ENCODE assay signal across 12 mouse cellular contexts in the genomic region with DNA sequence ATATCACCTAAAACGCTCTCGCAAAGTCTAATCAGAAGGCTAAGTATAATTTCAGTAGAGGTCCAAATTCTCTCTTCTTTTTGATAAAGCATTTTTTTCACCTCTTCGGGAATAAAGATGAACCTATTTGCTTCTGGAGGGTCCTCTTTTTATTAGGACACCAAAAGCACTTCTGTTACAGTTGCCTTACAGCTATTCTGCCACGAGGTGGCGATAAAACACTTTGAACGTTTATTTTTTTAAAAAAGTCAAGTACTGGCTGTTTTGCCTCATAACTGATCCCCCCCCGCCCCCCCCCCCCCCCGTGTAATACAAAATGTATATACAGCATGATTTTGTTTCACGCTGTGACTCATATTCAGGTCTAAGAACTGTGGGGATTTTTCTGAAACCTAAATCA. TPM values are rescaled to one million over a fixed set of nuclear protein-coding genes. Genes with fewer than 3 reads are reported as not detected.
DNase-seq lines count a peak whose midpoint lies in the region; ATAC-seq lines count a peak whose summit lies in the region.
"Had no signal": no experiment of that assay in that cellular context is flagged by ENCODE, and none has a peak within 500 bp of the region (broad histone marks: within the 10 kb centered on the region; RNA-seq: fewer than 3 reads in every experiment).

No protein-coding gene starts in this region.

- no peak for ATAC-seq in CD4-positive, CD25-positive, alpha-beta regulatory T cell, adult 4 months
- no peak for ATAC-seq in hindbrain, embryonic 14.5 days (ENCODE audit: low FRiP score)
- no peak for ATAC-seq in hindbrain, embryonic 12.5 days (ENCODE audit: low FRiP score)

- no peaks in the 10 kb centered on the region; the same call in 1 of the 2 replicates for H3K9me3 ChIP-seq in hindbrain, embryonic 14.5 days (ENCODE audit: control insufficient read depth, low read length)
- 0 out of 2 replicates have a peak, but pooled peaks cover 2% of the 10 kb centered on the region for H3K9me3 ChIP-seq in hindbrain, embryonic 12.5 days (replicated peaks)
- H3K9me3 ChIP-seq: hindbrain, embryonic 15.5 days had no signal

- WGBS in hindbrain, embryonic 14.5 days, result 10% methylated on average over 9 of the region's 9 CpGs
- WGBS in hindbrain, embryonic 12.5 days, result 7% methylated on average over 9 of the region's 9 CpGs

- no peak overlapping the region for H3K4me2 ChIP-seq in hindbrain, embryonic 14.5 days (replicated peaks)
- H3K4me2 ChIP-seq in hindbrain, embryonic 12.5 days (replicated peaks), result no peak overlapping the region
- H3K4me2 ChIP-seq: hindbrain, embryonic 15.5 days had no signal

- DNase-seq in CD4-positive, CD25-positive, alpha-beta regulatory T cell, adult 2 months (ENCODE audit: low read depth, low spot score), result peak; percentile 56
- DNase-seq in hindbrain, embryonic 14.5 days (ENCODE audit: low spot score), result peak; percentile 75
- peak; percentile 47 for DNase-seq in testis, postnatal 10 days (ENCODE audit: low spot score)
- DNase-seq in testis, postnatal 14 days (ENCODE audit: low spot score), result no peak
- DNase-seq in splenic B cell, adult 2 months (ENCODE audit: low read depth, low spot score), result peak; percentile 64
- DNase-seq in Muller cell, postnatal 12 days (ENCODE audit: inconsistent ontology term), result no peak
- DNase-seq: adrenal gland, adult 2 months had no signal

- no peak overlapping the region for H3K4me3 ChIP-seq in hindbrain, embryonic 14.5 days (replicated peaks; ENCODE audit: low read length)
- no peak overlapping the region for H3K4me3 ChIP-seq in hindbrain, embryonic 12.5 days
- H3K4me3 ChIP-seq: erythroblast, embryonic 14.5 days; hindbrain, embryonic 15.5 days had no signal

- no peak overlapping the region for H3K9ac ChIP-seq in hindbrain, embryonic 14.5 days
- no peak overlapping the region for H3K9ac ChIP-seq in hindbrain, embryonic 12.5 days
- H3K9ac ChIP-seq: hindbrain, embryonic 15.5 days had no signal

- H3K4me1 ChIP-seq in hindbrain, embryonic 14.5 days (replicated peaks; ENCODE audit: control insufficient read depth, insufficient read depth, low read length), result no peaks in the 10 kb centered on the region
- no peaks in the 10 kb centered on the region for H3K4me1 ChIP-seq in hindbrain, embryonic 12.5 days
- H3K4me1 ChIP-seq: hindbrain, embryonic 15.5 days had no signal

- H3K27me3 ChIP-seq in hindbrain, embryonic 14.5 days (ENCODE audit: control insufficient read depth, insufficient read depth, low read length), result no peaks in the 10 kb centered on the region
- no peaks in the 10 kb centered on the region for H3K27me3 ChIP-seq in hindbrain, embryonic 12.5 days
- H3K27me3 ChIP-seq in splenic B cell, adult 2 months (ENCODE audit: control insufficient read depth, insufficient read depth, low read length, poor library complexity, severe bottlenecking), result no peaks in the 10 kb centered on the region; the same call in 1 of the 2 replicates
- H3K27me3 ChIP-seq: hindbrain, embryonic 15.5 days had no signal

- no peak overlapping the region for H3K27ac ChIP-seq in hindbrain, embryonic 14.5 days
- H3K27ac ChIP-seq in hindbrain, embryonic 12.5 days, result no peak overlapping the region
- H3K27ac ChIP-seq: hindbrain, embryonic 15.5 days had no signal

- H3K36me3 ChIP-seq in hindbrain, embryonic 14.5 days (replicated peaks; ENCODE audit: control insufficient read depth, insufficient read depth), result no peaks in the 10 kb centered on the region
- H3K36me3 ChIP-seq in hindbrain, embryonic 12.5 days, result no peaks in the 10 kb centered on the region
- H3K36me3 ChIP-seq in splenic B cell, adult 2 months (ENCODE audit: control insufficient read depth, insufficient read depth, low read length, poor library complexity, severe bottlenecking), result no peaks in the 10 kb centered on the region
- H3K36me3 ChIP-seq: hindbrain, embryonic 15.5 days had no signal

RNA-seq across cellular contexts. Expression of a gene that starts 33.6 kb away (rescaled TPM):
- not detected for polyA plus RNA-seq in CD4-positive, CD25-positive, alpha-beta regulatory T cell, adult 4 months (2017; shearing (Covaris generic))
- polyA plus RNA-seq in hindbrain, embryonic 14.5 days (2014; fragmentation: Nextera tagmentation; extraction: Ambion mirVana), result not detected in 2 replicates
- polyA plus RNA-seq in hindbrain, embryonic 12.5 days (2016; fragmentation: Nextera tagmentation; extraction: Ambion mirVana), result not detected in 2 replicates
- polyA plus RNA-seq: adrenal gland, adult 2 months; erythroblast, embryonic 14.5 days; hindbrain, embryonic 15.5 days; liver, embryonic 16.5 days had no signal

Comparison
In these comparisons a context has a peak if more than half of its experiments do, and no peak if none do; other contexts are left out.
1. DNase-seq: peak in CD4-positive, CD25-positive, alpha-beta regulatory T cell, adult 2 months (single experiment), hindbrain, embryonic 14.5 days (single experiment), testis, postnatal 10 days (single experiment) and splenic B cell, adult 2 months (single experiment); none in testis, postnatal 14 days (single experiment) and Muller cell, postnatal 12 days (single experiment).